Mouse (Mus musculus): ENCODE measurements around the gene Pkd2.

Pkd2 gene

GRCm38 (mm10) chr5:104465279-104465678, 6.0 kb downstream of the Pkd2 start:
- in situ Hi-C loops (cut with MseI, MboI) = no loop called here

- in situ Hi-C loops (cut with MseI, MboI) = no loop called here
These were observed 6.5 kb downstream of the Pkd2 start for GRCm38 (mm10) chr5:104465731-104466130.

GRCm38 (mm10) chr5:104466816-104467215, 7.6 kb downstream of the Pkd2 start:
- in situ Hi-C loops (cut with MseI, MboI) = no loop called here

GRCm38 (mm10) chr5:104468586-104468985, 9.3 kb downstream of the Pkd2 start:
- in situ Hi-C loops (cut with MseI, MboI) = no loop called here

- in situ Hi-C loops (cut with MseI, MboI) = no loop called here
These were observed 11.7 kb downstream of the Pkd2 start for GRCm38 (mm10) chr5:104470981-104471391.

- in situ Hi-C loops (cut with MseI, MboI) = no loop called here
These were observed 13.1 kb downstream of the Pkd2 start for GRCm38 (mm10) chr5:104472371-104472770.

- in situ Hi-C loops (cut with MseI, MboI) = no loop called here
These were observed 21.1 kb downstream of the Pkd2 start for GRCm38 (mm10) chr5:104480367-104480766.

- in situ Hi-C loops (cut with MseI, MboI) = no loop called here
These were observed 23.6 kb downstream of the Pkd2 start for GRCm38 (mm10) chr5:104482856-104483255.

GRCm38 (mm10) chr5:104491561-104491960, 32.3 kb downstream of the Pkd2 start:
- in situ Hi-C loops (cut with MseI, MboI) = no loop called here

GRCm38 (mm10) chr5:104504883-104505282, 45.6 kb downstream of the Pkd2 start:
- in situ Hi-C loops (cut with MseI, MboI) = no loop called here

- in situ Hi-C loops (cut with MseI, MboI) = no loop called here
These were observed 48.6 kb downstream of the Pkd2 start for GRCm38 (mm10) chr5:104507829-104508194.

GRCm38 (mm10) chr5:104508195-104508891, 49.1 kb downstream of the Pkd2 start, which contains the start of gene BC005561:
Gene BC005561, plus strand, starts transcription at chr5:104508352.
- in situ Hi-C loops (cut with MseI, MboI) = no loop called here

- in situ Hi-C loops (cut with MseI, MboI) = no loop called here
These were observed 52.0 kb downstream of the Pkd2 start for GRCm38 (mm10) chr5:104511211-104511610.

- in situ Hi-C loops (cut with MseI, MboI) = no loop called here
These were observed 79.4 kb downstream of the Pkd2 start for GRCm38 (mm10) chr5:104538612-104539011.

GRCm38 (mm10) chr5:104539331-104539730, 80.1 kb downstream of the Pkd2 start:
- in situ Hi-C loops (cut with MseI, MboI) = no loop called here
